In genomic region chr17:27528030-27528429, GRCm38 (mm10) we compare ENCODE assay signal across 22 mouse cellular contexts. TPM values are rescaled to one million over a fixed set of nuclear protein-coding genes. Genes with fewer than 3 reads are reported as not detected.
DNase-seq lines count a peak whose midpoint lies in the region; ATAC-seq and TF ChIP-seq lines count a peak whose summit lies in the region.
"Had no signal": no experiment of that assay in that cellular context is flagged by ENCODE, and none has a peak within 500 bp of the region (broad histone marks: within the 10 kb centered on the region; RNA-seq: fewer than 3 reads in every experiment).

No protein-coding gene starts in this region.

- H3K4me3 ChIP-seq in cerebellum, adult 2 months (replicated peaks; ENCODE audit: insufficient read depth, low read depth, low read length): no peak overlapping the region
- no peak overlapping the region for H3K4me3 ChIP-seq in kidney, embryonic 16.5 days (ENCODE audit: low read length)
- H3K4me3 ChIP-seq in kidney, embryonic 14.5 days (ENCODE audit: low read length): no peak overlapping the region
- H3K4me3 ChIP-seq in midbrain, postnatal 0 days (ENCODE audit: low read depth, low read length): no peak overlapping the region
- no peak overlapping the region for H3K4me3 ChIP-seq in midbrain, embryonic 15.5 days
- H3K4me3 ChIP-seq: embryonic facial prominence, embryonic 12.5 days; erythroblast, embryonic 14.5 days; forebrain, embryonic 12.5 days; limb, embryonic 15.5 days; midbrain, embryonic 12.5 days; neural tube, embryonic 12.5 days had no signal

- WGBS in cerebellum, adult 2 months: 22% methylated on average over 8 of the region's 8 CpGs
- WGBS in kidney, embryonic 16.5 days: 31% methylated on average over 8 of the region's 8 CpGs
- WGBS in kidney, embryonic 14.5 days: 25% methylated on average over 8 of the region's 8 CpGs
- WGBS in midbrain, postnatal 0 days: 54% methylated on average over 8 of the region's 8 CpGs
- WGBS in midbrain, embryonic 15.5 days: 46% methylated on average over 8 of the region's 8 CpGs

- peaks cover 2% of the 10 kb centered on the region for H3K4me1 ChIP-seq in cerebellum, adult 2 months (ENCODE audit: control insufficient read depth, insufficient read depth, low read length)
- peaks cover 4% of the 10 kb centered on the region; the same call in 1 of the 2 replicates for H3K4me1 ChIP-seq in kidney, embryonic 16.5 days (ENCODE audit: insufficient read depth, low read length)
- H3K4me1 ChIP-seq in kidney, embryonic 14.5 days (ENCODE audit: control insufficient read depth, insufficient read depth, low read length): no peaks in the 10 kb centered on the region
- H3K4me1 ChIP-seq in midbrain, postnatal 0 days (ENCODE audit: insufficient read depth, low read length): no peaks in the 10 kb centered on the region
- no peaks in the 10 kb centered on the region for H3K4me1 ChIP-seq in midbrain, embryonic 15.5 days
- H3K4me1 ChIP-seq: embryonic facial prominence, embryonic 12.5 days; forebrain, embryonic 12.5 days; limb, embryonic 15.5 days; midbrain, embryonic 12.5 days; neural tube, embryonic 12.5 days had no signal

- H3K36me3 ChIP-seq in kidney, embryonic 16.5 days (ENCODE audit: insufficient read depth, low read length): no peaks in the 10 kb centered on the region
- no peaks in the 10 kb centered on the region for H3K36me3 ChIP-seq in kidney, embryonic 14.5 days (ENCODE audit: control insufficient read depth, insufficient read depth, low read length)
- H3K36me3 ChIP-seq in midbrain, postnatal 0 days (ENCODE audit: insufficient read depth, low read length): no peaks in the 10 kb centered on the region
- no peaks in the 10 kb centered on the region for H3K36me3 ChIP-seq in midbrain, embryonic 15.5 days (replicated peaks)
- H3K36me3 ChIP-seq: embryonic facial prominence, embryonic 12.5 days; forebrain, embryonic 12.5 days; limb, embryonic 15.5 days; midbrain, embryonic 12.5 days; neural tube, embryonic 12.5 days had no signal

- ATAC-seq in kidney, embryonic 16.5 days (ENCODE audit: low FRiP score, low TSS enrichment): no peak
- no peak for ATAC-seq in kidney, embryonic 14.5 days (ENCODE audit: low FRiP score, low TSS enrichment)
- no peak for ATAC-seq in midbrain, postnatal 0 days (ENCODE audit: low FRiP score)
- no peak for ATAC-seq in midbrain, embryonic 15.5 days (replicated peaks)
- ATAC-seq: inflammation-experienced regulatory T-cells, adult 6 months had no signal

- TF ChIP-seq POLR2A in cerebellum, adult 2 months (IDR thresholded peaks at IDR 0.05; ENCODE audit: borderline replicate concordance, insufficient read depth, low read length): no peak

- no peak for DNase-seq in cerebellum, adult 2 months
- DNase-seq in cerebellum, adult 11 months: no peak
- DNase-seq in midbrain, postnatal 0 days (ENCODE audit: low spot score): no peak
- no peak for DNase-seq in spleen, postnatal 4 days (ENCODE audit: low spot score in 2 of 2)
- no peak for DNase-seq in gastrocnemius, postnatal 25 days
- DNase-seq: heart, adult 11 months; kidney, adult 2 months; kidney, postnatal 4 days; left cerebral cortex, postnatal 4 days; lung, adult 18-20 months; lung, postnatal 10 days had no signal

- H3K4me2 ChIP-seq in kidney, embryonic 16.5 days (replicated peaks; ENCODE audit: low read depth, low read length): 0 out of 2 replicates have a peak overlapping the region, but pooled peaks have one; percentile 1
- H3K4me2 ChIP-seq in kidney, embryonic 14.5 days (replicated peaks; ENCODE audit: low read depth, low read length): no peak overlapping the region
- H3K4me2 ChIP-seq in midbrain, postnatal 0 days (ENCODE audit: low read depth, low read length, poor library complexity, severe bottlenecking): no peak overlapping the region
- no peak overlapping the region for H3K4me2 ChIP-seq in midbrain, embryonic 15.5 days
- H3K4me2 ChIP-seq: embryonic facial prominence, embryonic 12.5 days; forebrain, embryonic 12.5 days; heart, embryonic 11.5 days; limb, embryonic 15.5 days; midbrain, embryonic 12.5 days; neural tube, embryonic 12.5 days had no signal

- H3K9ac ChIP-seq in kidney, embryonic 16.5 days (replicated peaks; ENCODE audit: low read length): no peak overlapping the region
- H3K9ac ChIP-seq in kidney, embryonic 14.5 days (ENCODE audit: low read depth, low read length): no peak overlapping the region
- H3K9ac ChIP-seq in midbrain, postnatal 0 days (replicated peaks; ENCODE audit: low read length, poor library complexity, severe bottlenecking): no peak overlapping the region
- H3K9ac ChIP-seq in midbrain, embryonic 15.5 days: no peak overlapping the region
- H3K9ac ChIP-seq: embryonic facial prominence, embryonic 12.5 days; forebrain, embryonic 12.5 days; limb, embryonic 15.5 days; midbrain, embryonic 12.5 days; neural tube, embryonic 12.5 days had no signal

- H3K27ac ChIP-seq in cerebellum, adult 2 months (ENCODE audit: insufficient read depth, low read length): no peak overlapping the region
- H3K27ac ChIP-seq in kidney, embryonic 16.5 days (ENCODE audit: low read length): no peak overlapping the region
- H3K27ac ChIP-seq in kidney, embryonic 14.5 days (ENCODE audit: low read depth, low read length): no peak overlapping the region
- no peak overlapping the region for H3K27ac ChIP-seq in midbrain, postnatal 0 days (ENCODE audit: low read depth, low read length)
- H3K27ac ChIP-seq in midbrain, embryonic 15.5 days: no peak overlapping the region
- H3K27ac ChIP-seq: embryonic facial prominence, embryonic 12.5 days; forebrain, embryonic 12.5 days; limb, embryonic 15.5 days; midbrain, embryonic 12.5 days; neural tube, embryonic 12.5 days had no signal

- H3K9me3 ChIP-seq in kidney, embryonic 16.5 days (ENCODE audit: low read length): 0 out of 2 replicates have a peak, but pooled peaks cover 2% of the 10 kb centered on the region
- 0 out of 2 replicates have a peak, but pooled peaks cover 5% of the 10 kb centered on the region for H3K9me3 ChIP-seq in kidney, embryonic 14.5 days (ENCODE audit: control insufficient read depth, low read length)
- H3K9me3 ChIP-seq in midbrain, postnatal 0 days (ENCODE audit: low read length): no peaks in the 10 kb centered on the region
- no peaks in the 10 kb centered on the region for H3K9me3 ChIP-seq in midbrain, embryonic 15.5 days
- H3K9me3 ChIP-seq: embryonic facial prominence, embryonic 12.5 days; forebrain, embryonic 12.5 days; midbrain, embryonic 12.5 days; neural tube, embryonic 12.5 days had no signal

- peak; percentile 11; the same call in 1 of the 2 replicates for TF ChIP-seq CTCF in cerebellum, adult 2 months (IDR thresholded peaks at IDR 0.05; ENCODE audit: borderline replicate concordance, insufficient read depth, low read depth, low read length)
- TF ChIP-seq CTCF in midbrain, postnatal 0 days (IDR thresholded peaks at IDR 0.05): peak; percentile 38

- H3K27me3 ChIP-seq in cerebellum, adult 2 months (ENCODE audit: control insufficient read depth, insufficient read depth, low read length): no peaks in the 10 kb centered on the region
- no peaks in the 10 kb centered on the region for H3K27me3 ChIP-seq in kidney, embryonic 16.5 days (ENCODE audit: insufficient read depth, low read length)
- no peaks in the 10 kb centered on the region for H3K27me3 ChIP-seq in kidney, embryonic 14.5 days (ENCODE audit: control insufficient read depth, insufficient read depth, low read length)
- no peaks in the 10 kb centered on the region for H3K27me3 ChIP-seq in midbrain, postnatal 0 days (ENCODE audit: insufficient read depth, low read length)
- no peaks in the 10 kb centered on the region for H3K27me3 ChIP-seq in midbrain, embryonic 15.5 days (replicated peaks)
- H3K27me3 ChIP-seq: embryonic facial prominence, embryonic 12.5 days; limb, embryonic 15.5 days; midbrain, embryonic 12.5 days; neural tube, embryonic 12.5 days had no signal

RNA-seq across cellular contexts. Expression of gene Grm4, which starts 6.8 kb away (rescaled TPM):
- 310 and 403 TPM in 2 replicates for polyA plus RNA-seq in cerebellum, adult 2 months (2012; rRNA removed)
- polyA plus RNA-seq in kidney, embryonic 16.5 days (2015; fragmentation: Nextera tagmentation; extraction: Ambion mirVana): 0.91 and 1.2 TPM in 2 replicates
- polyA plus RNA-seq in kidney, embryonic 14.5 days (2014; fragmentation: Nextera tagmentation; extraction: Ambion mirVana): 0.50 and 1.6 TPM in 2 replicates
- 37.6 and 54.0 TPM in 2 replicates for total RNA-seq in midbrain, postnatal 0 days (2014; rRNA removed)
- 11.1 and 12.5 TPM in 2 replicates for polyA plus RNA-seq in midbrain, postnatal 0 days (2015; fragmentation: Nextera tagmentation; extraction: Ambion mirVana)
- 10.7 and 10.9 TPM in 2 replicates for polyA plus RNA-seq in midbrain, embryonic 15.5 days (2015; fragmentation: Nextera tagmentation; extraction: Ambion mirVana)
- total RNA-seq in gastrocnemius, postnatal 25 days (2021): under 1 TPM; 0.08 to 0.24 TPM
- polyA plus RNA-seq: erythroblast, embryonic 14.5 days had no signal

RNA-seq across cellular contexts. Expression of gene Hmga1, which starts 28.3 kb away (rescaled TPM):
- 124 and 133 TPM in 2 replicates for polyA plus RNA-seq in cerebellum, adult 2 months (2012; rRNA removed)
- polyA plus RNA-seq in kidney, embryonic 16.5 days (2015; fragmentation: Nextera tagmentation; extraction: Ambion mirVana): 257 and 279 TPM in 2 replicates
- polyA plus RNA-seq in kidney, embryonic 14.5 days (2014; fragmentation: Nextera tagmentation; extraction: Ambion mirVana): 351 and 355 TPM in 2 replicates
- total RNA-seq in midbrain, postnatal 0 days (2014; rRNA removed): 135 and 138 TPM in 2 replicates
- polyA plus RNA-seq in midbrain, postnatal 0 days (2015; fragmentation: Nextera tagmentation; extraction: Ambion mirVana): 144 and 154 TPM in 2 replicates
- polyA plus RNA-seq in midbrain, embryonic 15.5 days (2015; fragmentation: Nextera tagmentation; extraction: Ambion mirVana): 138 and 141 TPM in 2 replicates
- 10 to 100 TPM; 24.6 to 24.7 TPM for total RNA-seq in gastrocnemius, postnatal 25 days (2021)

RNA-seq across cellular contexts. Expression of gene AI413582, which starts 37.5 kb away (rescaled TPM):
- 98.9 and 104 TPM in 2 replicates for polyA plus RNA-seq in cerebellum, adult 2 months (2012; rRNA removed)
- polyA plus RNA-seq in kidney, embryonic 16.5 days (2015; fragmentation: Nextera tagmentation; extraction: Ambion mirVana): 20.2 and 23.4 TPM in 2 replicates
- polyA plus RNA-seq in kidney, embryonic 14.5 days (2014; fragmentation: Nextera tagmentation; extraction: Ambion mirVana): 17.4 and 22.3 TPM in 2 replicates
- 70.2 and 80.2 TPM in 2 replicates for total RNA-seq in midbrain, postnatal 0 days (2014; rRNA removed)
- 88.8 and 113 TPM in 2 replicates for polyA plus RNA-seq in midbrain, postnatal 0 days (2015; fragmentation: Nextera tagmentation; extraction: Ambion mirVana)
- 57.0 and 59.5 TPM in 2 replicates for polyA plus RNA-seq in midbrain, embryonic 15.5 days (2015; fragmentation: Nextera tagmentation; extraction: Ambion mirVana)
- total RNA-seq in gastrocnemius, postnatal 25 days (2021): 1 to 10 TPM; 2.5 to 2.9 TPM

Comparison
In these comparisons a context has a peak if more than half of its experiments do, and no peak if none do; other contexts are left out.
1. RNA of gene Grm4, which starts 6.8 kb away (polyA plus RNA-seq): 310 to 403 TPM in cerebellum, adult 2 months; 11.1 to 12.5 TPM in midbrain, postnatal 0 days, 10.7 to 10.9 TPM in midbrain, embryonic 15.5 days, 0.50 to 1.6 TPM in kidney, embryonic 14.5 days and 0.91 to 1.2 TPM in kidney, embryonic 16.5 days; every median in the first group is over 10 times any median in the second.